Mouse (Mus musculus) heart, postnatal 36 days (tissue): ENCODE measurements around the gene Tctn3. TPM values are rescaled to one million over a fixed set of nuclear protein-coding genes. Genes with fewer than 3 reads are reported as not detected.
"Not testable (repeated sequence)": the region's sequence is repeated elsewhere in the genome, so short reads cannot be mapped to it uniquely, and the experiment has no call there.

Source experiments
- DNase-seq, 2 experiments: peaks; one replicate each; pipeline ENCODE4 v3.0.0; 2021 to 2022
- intact Hi-C: fragments of 180-260 bp; cut with DNase I; formaldehyde crosslinking; loops from one replicate; pipeline ENCODE4 v1.15.1; 2025
- total RNA-seq, 2 experiments: library from RNA; stranded (reverse); gene quantifications; 2 replicates each; pipeline ENCODE4 v1.2.3; 2021

The Tctn3 gene
- total RNA-seq, 2 experiments from 2014 or later, result 7.4 to 8.0 TPM

DNA sequence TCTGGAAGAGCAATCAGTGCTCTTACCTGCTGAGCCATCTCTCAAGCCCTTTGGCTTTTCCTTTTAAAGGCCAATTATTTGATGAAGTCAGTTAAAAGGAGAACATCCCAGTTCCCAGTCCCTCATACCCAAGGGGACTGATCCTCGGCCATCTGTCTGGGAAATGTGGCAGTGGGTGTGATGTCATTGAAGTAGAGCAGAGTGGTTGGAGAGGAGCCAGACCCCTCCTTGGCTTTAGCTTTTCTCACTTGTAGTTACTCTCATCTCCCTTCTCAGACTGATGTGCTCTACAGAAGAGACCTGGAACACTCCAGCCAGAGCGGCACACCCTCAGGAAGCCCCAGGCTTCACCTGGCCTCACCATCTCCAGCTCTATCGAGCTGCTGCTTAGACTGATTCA lies 44.4 kb downstream of the Tctn3 start:
- intact Hi-C loops, result no loop called here
- DNase-seq, result no peak

GRCm38 (mm10) chr19:40563880-40564645 lies 48.0 kb downstream of the Tctn3 start:
- DNase-seq, result no peak
- intact Hi-C loops, result no loop called here

GRCm38 (mm10) chr19:40561521-40561920 lies 50.5 kb downstream of the Tctn3 start:
- DNase-seq, result not testable (repeated sequence)

GRCm38 (mm10) chr19:40556029-40556428 lies 56.0 kb downstream of the Tctn3 start:
- intact Hi-C loops, result no loop called here
- DNase-seq, result no peak

More at GRCm38 (mm10) chr19:40561521-40561920, 50.5 kb downstream of the Tctn3 start:
- intact Hi-C loops, result not testable (repeated sequence)

- DNase-seq, result no peak
- intact Hi-C loops, result no loop called here
These were observed 56.9 kb downstream of the Tctn3 start for GRCm38 (mm10) chr19:40555136-40555535.

GRCm38 (mm10) chr19:40554343-40554742 lies 57.7 kb downstream of the Tctn3 start:
- no peak for DNase-seq
- intact Hi-C loops, result no loop called here

- DNase-seq, result no peak
- intact Hi-C loops, result no loop called here
These were observed 58.2 kb downstream of the Tctn3 start for GRCm38 (mm10) chr19:40553849-40554248.

- intact Hi-C loops, result no loop called here
- no peak for DNase-seq
These were observed 58.8 kb downstream of the Tctn3 start for GRCm38 (mm10) chr19:40553014-40553789.

DNA sequence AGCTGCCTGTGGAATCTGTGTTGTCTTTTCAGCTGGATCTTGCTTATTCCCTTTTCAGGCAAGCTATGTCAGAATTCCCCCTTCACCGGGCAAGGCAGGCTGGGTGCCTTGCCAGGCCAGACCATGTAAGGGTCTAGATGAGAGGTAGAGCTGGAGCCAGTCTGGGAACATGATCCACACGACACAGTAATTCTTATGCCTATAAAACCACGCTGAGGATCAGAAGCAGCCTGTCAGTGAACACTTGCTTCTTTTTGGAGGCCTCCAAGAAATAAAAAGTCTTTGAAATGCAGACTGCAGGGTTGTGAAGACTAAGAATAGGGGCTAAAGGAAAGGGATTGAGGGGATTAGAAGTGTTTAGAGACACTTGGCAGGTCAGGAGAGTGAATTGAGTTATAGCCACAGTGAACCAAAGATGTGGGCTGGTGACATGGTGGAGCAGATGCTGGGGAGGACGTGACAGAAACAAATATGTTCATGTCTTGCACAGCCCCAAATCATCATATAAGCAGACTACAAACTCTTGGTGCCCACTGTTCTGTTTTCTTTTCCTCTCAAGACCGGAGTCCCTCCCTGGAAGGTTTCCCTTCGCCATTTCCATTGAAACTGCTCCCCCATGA lies 62.4 kb downstream of the Tctn3 start:
- DNase-seq, result no peak
- intact Hi-C loops, result loop anchor here (10.0 kb wide), 1 partner anchor 315 kb away; no protein-coding TSS in a partner anchor

GRCm38 (mm10) chr19:40548796-40549515 lies 63.1 kb downstream of the Tctn3 start:
- intact Hi-C loops, result loop anchor here (10.0 kb wide), 1 partner anchor 314 kb away; no protein-coding TSS in a partner anchor
- no peak for DNase-seq

DNA sequence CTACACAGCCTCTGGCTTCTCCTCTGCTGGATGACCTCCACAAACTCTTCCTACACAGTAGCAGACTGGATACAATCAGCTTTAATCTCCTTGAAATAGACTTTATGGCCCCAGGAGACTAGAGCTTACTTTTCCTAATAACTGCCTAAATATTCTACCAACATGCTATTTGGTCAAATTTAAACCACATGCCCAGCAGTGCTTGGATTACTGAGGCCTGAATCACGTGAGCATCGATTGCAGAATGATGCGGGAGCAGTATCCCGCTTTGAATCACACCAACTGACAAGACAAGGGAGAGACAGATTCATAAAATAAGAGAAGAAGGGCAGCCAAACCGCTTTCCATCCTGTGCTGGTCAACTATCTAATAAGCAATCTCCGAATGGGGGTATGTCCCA lies 63.6 kb downstream of the Tctn3 start:
- intact Hi-C loops, result loop anchor here (10.0 kb wide), 1 partner anchor 314 kb away; no protein-coding TSS in a partner anchor
- DNase-seq, result no peak

Other genes starting within 250 kb of the Tctn3 start
- gene Sorbs1, start 98.5 kb downstream of the Tctn3 start, total RNA-seq, result 100 to 1,000 TPM; 766 to 844 TPM
- 1 to 10 TPM; 6.7 to 7.6 TPM for gene Aldh18a1, start 23.8 kb downstream of the Tctn3 start, total RNA-seq
- 10 to 100 TPM; 25.0 to 33.2 TPM for gene Entpd1, start 133 bp upstream of the Tctn3 start, total RNA-seq
- gene Cc2d2b, start 136.5 kb upstream of the Tctn3 start, total RNA-seq, result not detected
- 1 to 10 TPM; 4.1 to 5.1 TPM for gene Ccnj, start 219.0 kb upstream of the Tctn3 start, total RNA-seq